Mouse (Mus musculus): ENCODE results near the gene Dstyk. TPM values are rescaled to one million over a fixed set of nuclear protein-coding genes. Genes with fewer than 3 reads are reported as not detected.
A peak's percentile ranks its signal among the peaks of the same experiment; 100 is the strongest.

The Dstyk gene
- polyA plus RNA-seq, 1 experiment, result 0.09 TPM

- Histone ChIP-seq H3K9me3 (ENCODE audit: control insufficient read depth, low read length) (no peaks in the 10 kb centered on the region), H3K27me3 (ENCODE audit: control insufficient read depth) (peaks cover 2% of the 10 kb centered on the region; the same call in 1 of the 2 replicates), H3K4me3 (replicated peaks) (peak overlapping the region; percentile 89), H3K4me1 (ENCODE audit: control insufficient read depth) (peaks cover 88% of the 10 kb centered on the region), H3K36me3 (ENCODE audit: control insufficient read depth) (peaks cover 91% of the 10 kb centered on the region)
- TF ChIP-seq GATA1 (IDR thresholded peaks at IDR 0.05; ENCODE audit: low read length), result no peak
- TF ChIP-seq TAL1 (IDR thresholded peaks at IDR 0.05; ENCODE audit: low read length), result no peak
These were observed 31.6 kb upstream of the Dstyk start for GRCm38 (mm10) chr1:132385711-132386110.

DNA sequence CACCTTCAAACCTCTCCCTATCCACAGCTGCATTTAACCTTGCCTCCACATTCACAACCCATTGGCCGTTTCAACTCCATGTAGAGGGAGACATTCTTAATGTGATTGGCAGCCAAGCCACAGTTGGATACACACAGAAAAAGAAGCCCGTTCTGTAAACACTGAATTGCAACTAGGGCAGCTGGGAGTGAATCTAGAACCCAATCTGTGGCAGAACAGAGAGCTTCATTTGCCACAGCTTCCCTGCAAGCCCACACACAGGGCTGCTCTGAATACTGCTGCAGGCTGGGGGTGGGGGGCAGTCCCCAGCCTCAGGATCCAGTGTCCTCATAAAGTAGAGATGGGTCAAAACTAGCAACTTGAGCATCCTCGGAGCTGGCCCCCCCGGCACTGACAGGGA lies 31.1 kb upstream of the Dstyk start:
- Histone ChIP-seq H3K4me1 (ENCODE audit: control insufficient read depth) (peaks cover 88% of the 10 kb centered on the region), H3K4me3 (replicated peaks) (peak overlapping the region; percentile 89), H3K9me3 (ENCODE audit: control insufficient read depth, low read length) (no peaks in the 10 kb centered on the region), H3K27me3 (ENCODE audit: control insufficient read depth) (peaks cover 7% of the 10 kb centered on the region; the same call in 1 of the 2 replicates), H3K36me3 (ENCODE audit: control insufficient read depth) (peaks cover 86% of the 10 kb centered on the region)
- TF ChIP-seq TAL1 (IDR thresholded peaks at IDR 0.05; ENCODE audit: low read length) (no peak), GATA1 (IDR thresholded peaks at IDR 0.05; ENCODE audit: low read length) (no peak)

DNA sequence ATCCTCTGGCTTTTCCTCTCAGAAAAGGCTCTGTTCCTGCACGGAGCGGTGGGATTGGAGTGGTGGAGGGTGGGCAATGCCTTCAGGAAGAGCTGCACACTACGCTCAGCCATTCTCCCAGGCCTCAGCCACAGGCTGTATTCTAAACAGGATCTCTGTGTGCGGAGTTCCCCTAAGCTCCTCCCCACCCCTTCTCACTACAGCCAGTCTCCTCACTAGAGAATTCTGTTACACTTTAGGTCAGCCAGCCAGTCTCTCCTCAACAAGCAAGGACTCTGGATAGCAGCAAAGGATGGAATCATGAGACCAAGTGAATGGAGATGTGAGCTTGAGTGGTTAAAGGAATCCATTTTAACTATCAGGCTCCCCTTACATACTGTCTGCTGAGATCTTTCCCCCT lies 29.4 kb upstream of the Dstyk start:
- H3K4me3 ChIP-seq (replicated peaks), result peak overlapping the region; percentile 89
- peaks cover 70% of the 10 kb centered on the region for H3K36me3 ChIP-seq (ENCODE audit: control insufficient read depth)
- H3K27me3 ChIP-seq (ENCODE audit: control insufficient read depth), result peaks cover 15% of the 10 kb centered on the region
- no peaks in the 10 kb centered on the region for H3K9me3 ChIP-seq (ENCODE audit: control insufficient read depth, low read length)
- TF ChIP-seq GATA1 (IDR thresholded peaks at IDR 0.05; ENCODE audit: low read length), result no peak
- no peak for TF ChIP-seq TAL1 (IDR thresholded peaks at IDR 0.05; ENCODE audit: low read length)
- H3K4me1 ChIP-seq (ENCODE audit: control insufficient read depth), result peaks cover 83% of the 10 kb centered on the region

DNA sequence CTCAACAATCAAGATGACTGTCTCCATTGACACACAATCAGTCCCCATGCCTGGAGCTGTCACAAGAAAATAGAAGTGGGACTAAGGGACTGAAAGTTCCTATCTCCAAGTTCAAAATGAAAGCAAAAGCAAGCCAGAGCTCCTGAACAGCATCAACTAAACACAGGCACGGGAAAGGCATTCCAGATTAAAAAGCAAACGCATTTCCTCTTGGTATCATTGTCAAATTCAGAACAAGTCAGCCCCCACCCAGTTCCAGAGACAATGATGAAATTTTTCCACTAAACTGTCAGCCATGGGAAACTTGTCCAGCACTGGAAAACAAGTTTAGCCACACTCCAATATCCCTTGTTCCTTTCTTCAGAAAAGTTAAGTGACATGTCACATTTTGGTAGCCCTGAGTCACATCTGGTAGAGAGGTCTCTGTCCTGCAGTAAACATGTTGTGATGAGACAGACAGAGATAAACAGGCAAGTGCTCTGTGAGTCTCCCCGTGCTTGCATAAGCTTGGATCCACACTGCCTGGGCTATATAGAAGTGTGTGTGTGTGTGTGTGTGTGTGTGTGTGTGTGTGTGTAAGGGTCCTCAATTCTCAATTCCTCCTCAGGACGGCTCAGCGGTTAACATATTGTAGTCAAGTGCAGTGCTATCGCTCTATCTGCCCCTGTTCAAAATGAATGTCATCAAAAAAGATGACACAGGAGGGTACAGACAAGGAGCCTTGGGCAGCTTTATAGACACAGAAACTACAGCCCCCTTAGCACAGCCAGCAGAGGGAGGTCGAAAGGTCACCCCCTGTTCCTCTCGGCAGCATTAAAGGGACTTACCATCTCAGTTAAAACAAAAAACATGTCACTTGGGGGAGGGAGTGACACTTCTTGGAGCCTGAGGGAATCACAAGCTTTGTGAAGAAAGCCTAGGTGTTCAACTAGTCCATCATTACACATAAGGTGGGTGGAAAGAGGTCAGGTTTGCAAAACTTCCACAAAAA lies 28.2 kb upstream of the Dstyk start:
- TF ChIP-seq TAL1 (IDR thresholded peaks at IDR 0.05; ENCODE audit: low read length) (no peak), GATA1 (IDR thresholded peaks at IDR 0.05; ENCODE audit: low read length) (no peak)
- H3K9me3 ChIP-seq (ENCODE audit: control insufficient read depth, low read length), result no peaks in the 10 kb centered on the region
- peaks cover 24% of the 10 kb centered on the region for H3K27me3 ChIP-seq (ENCODE audit: control insufficient read depth)
- peaks cover 58% of the 10 kb centered on the region for H3K36me3 ChIP-seq (ENCODE audit: control insufficient read depth)
- peak overlapping the region; percentile 89 for H3K4me3 ChIP-seq (replicated peaks)
- peaks cover 75% of the 10 kb centered on the region for H3K4me1 ChIP-seq (ENCODE audit: control insufficient read depth)

DNA sequence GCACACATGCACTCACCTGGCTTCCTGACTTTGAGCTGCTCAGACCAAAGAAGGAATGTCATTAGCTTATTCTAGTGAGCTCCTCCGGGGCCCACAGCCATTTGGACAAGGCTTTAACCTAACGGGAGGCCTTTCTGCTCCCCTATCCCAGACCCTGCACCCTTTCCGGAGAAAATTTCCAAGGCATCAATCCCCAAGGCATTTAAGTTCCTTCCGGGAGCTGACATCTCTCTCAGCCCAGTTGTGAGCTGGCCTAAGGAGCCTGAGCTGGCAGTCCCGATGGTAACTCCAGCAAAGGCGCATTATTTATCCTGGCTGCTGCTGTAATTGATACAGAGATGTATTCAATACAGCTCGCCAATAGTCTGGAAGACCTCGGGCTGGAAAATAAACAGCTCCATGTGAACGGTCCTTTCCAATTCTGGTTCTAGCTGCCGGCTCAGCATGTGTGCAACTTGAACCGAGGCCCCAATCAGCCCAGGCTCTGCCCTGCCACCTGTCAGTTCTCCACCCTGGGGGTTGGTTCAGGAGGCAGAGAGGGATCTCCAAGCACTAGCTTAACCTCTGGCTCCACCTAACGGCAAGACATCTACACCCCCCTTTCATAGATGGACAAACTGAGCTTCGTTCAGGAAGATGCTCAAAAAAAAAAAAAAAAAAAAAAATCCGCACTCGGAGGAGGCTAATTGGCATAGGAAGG lies 27.3 kb upstream of the Dstyk start:
- H3K27me3 ChIP-seq (ENCODE audit: control insufficient read depth), result peaks cover 28% of the 10 kb centered on the region
- H3K4me1 ChIP-seq (ENCODE audit: control insufficient read depth), result peaks cover 65% of the 10 kb centered on the region
- peak overlapping the region; percentile 89 for H3K4me3 ChIP-seq (replicated peaks)
- no peaks in the 10 kb centered on the region for H3K9me3 ChIP-seq (ENCODE audit: control insufficient read depth, low read length)
- TF ChIP-seq TAL1 (IDR thresholded peaks at IDR 0.05; ENCODE audit: low read length), result peak; percentile 59; the same call in 2 of the 3 replicates
- peak; percentile 55; the same call in 1 of the 2 replicates for TF ChIP-seq GATA1 (IDR thresholded peaks at IDR 0.05; ENCODE audit: low read length)
- peaks cover 49% of the 10 kb centered on the region for H3K36me3 ChIP-seq (ENCODE audit: control insufficient read depth)

- Histone ChIP-seq H3K36me3 (ENCODE audit: control insufficient read depth) (peaks cover 40% of the 10 kb centered on the region), H3K9me3 (ENCODE audit: control insufficient read depth, low read length) (no peaks in the 10 kb centered on the region), H3K27me3 (ENCODE audit: control insufficient read depth) (peaks cover 34% of the 10 kb centered on the region), H3K4me1 (ENCODE audit: control insufficient read depth) (peaks cover 56% of the 10 kb centered on the region), H3K4me3 (replicated peaks) (peak within 1 kb of the TSS; percentile 89)
- no peak for TF ChIP-seq GATA1 (IDR thresholded peaks at IDR 0.05; ENCODE audit: low read length)
- TF ChIP-seq TAL1 (IDR thresholded peaks at IDR 0.05; ENCODE audit: low read length), result no peak
These were observed 26.4 kb upstream of the Dstyk start, which contains the start of gene Tmcc2 for GRCm38 (mm10) chr1:132390691-132391579. Gene Tmcc2 (minus strand): TSS chr1:132391281.

- Histone ChIP-seq H3K4me1 (ENCODE audit: control insufficient read depth) (peaks cover 50% of the 10 kb centered on the region), H3K4me3 (replicated peaks) (peak overlapping the region; percentile 89), H3K9me3 (ENCODE audit: control insufficient read depth, low read length) (no peaks in the 10 kb centered on the region), H3K36me3 (ENCODE audit: control insufficient read depth) (peaks cover 33% of the 10 kb centered on the region), H3K27me3 (ENCODE audit: control insufficient read depth) (peaks cover 34% of the 10 kb centered on the region)
- TF ChIP-seq GATA1 (IDR thresholded peaks at IDR 0.05; ENCODE audit: low read length) (no peak), TAL1 (IDR thresholded peaks at IDR 0.05; ENCODE audit: low read length) (no peak)
These were observed 25.8 kb upstream of the Dstyk start for GRCm38 (mm10) chr1:132391580-132392022.

DNA sequence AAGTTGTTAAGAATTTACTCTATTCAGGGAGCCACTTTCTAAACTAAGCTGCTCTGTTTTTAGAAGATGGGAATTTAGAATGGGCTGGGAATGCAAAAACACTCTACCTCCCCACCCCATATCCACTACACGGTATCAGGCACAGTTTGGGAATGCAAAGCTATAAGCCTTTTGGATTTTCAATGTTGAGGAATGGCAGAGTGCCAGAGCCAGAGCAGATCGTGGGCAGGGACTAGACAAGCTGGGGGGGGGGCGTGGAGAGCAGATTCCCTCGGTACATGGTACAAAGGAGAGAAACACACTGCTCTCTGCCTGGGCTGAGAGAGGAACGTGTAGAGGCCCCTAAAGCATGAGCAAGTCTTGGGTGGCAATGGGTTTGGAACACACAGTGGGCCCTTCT lies 24.5 kb upstream of the Dstyk start:
- no peaks in the 10 kb centered on the region for H3K9me3 ChIP-seq (ENCODE audit: control insufficient read depth, low read length)
- H3K36me3 ChIP-seq (ENCODE audit: control insufficient read depth), result peaks cover 22% of the 10 kb centered on the region
- H3K4me3 ChIP-seq (replicated peaks), result no peak overlapping the region
- H3K27me3 ChIP-seq (ENCODE audit: control insufficient read depth), result peaks cover 36% of the 10 kb centered on the region
- peaks cover 39% of the 10 kb centered on the region for H3K4me1 ChIP-seq (ENCODE audit: control insufficient read depth)
- TF ChIP-seq GATA1 (IDR thresholded peaks at IDR 0.05; ENCODE audit: low read length), result no peak
- no peak for TF ChIP-seq TAL1 (IDR thresholded peaks at IDR 0.05; ENCODE audit: low read length)

All from erythroblast, embryonic 14.5 days (primary cell).